Mouse (Mus musculus) lung, embryonic 15.5 days (tissue): ENCODE results near the gene Pla2g5. TPM values are rescaled to one million over a fixed set of nuclear protein-coding genes. Genes with fewer than 3 reads are reported as not detected.

Source experiments
- ATAC-seq: fragments of 200-750 bp; cut with Nextera tagmentation; 2 replicates; pipeline ENCODE4 v1.8.0; 2017; ENCODE audit warnings: moderate number of reproducible peaks, borderline replicate concordance; ENCODE audit not compliant: low FRiP score, low TSS enrichment; ENCODE audit errors: extremely low read depth
- H3K27ac ChIP-seq: fragments of 300-500 bp; sonication (generic); 2 replicates; pipeline ENCODE4 v1.5.1; 2015; ENCODE audit warnings: moderate library complexity, mild to moderate bottlenecking, inconsistent platforms
- H3K27me3 ChIP-seq: fragments of 300-500 bp; sonication (generic); 2 replicates; pipeline ENCODE4 v1.6.1; 2015; ENCODE audit warnings: inconsistent platforms
- H3K36me3 ChIP-seq: fragments of 300-500 bp; sonication (generic); 2 replicates; pipeline ENCODE4 v1.6.1; 2015; ENCODE audit warnings: inconsistent platforms
- H3K4me1 ChIP-seq: fragments of 300-500 bp; sonication (generic); 2 replicates; pipeline ENCODE4 v1.6.1; 2015; ENCODE audit warnings: inconsistent platforms
- H3K4me2 ChIP-seq: fragments of 300-500 bp; sonication (generic); 2 replicates; pipeline ENCODE4 v1.6.1; 2015; ENCODE audit warnings: inconsistent platforms, mild to moderate bottlenecking, moderate library complexity
- H3K4me3 ChIP-seq: fragments of 300-500 bp; sonication (generic); 2 replicates; pipeline ENCODE4 v1.5.1; 2015; ENCODE audit warnings: mild to moderate bottlenecking, inconsistent platforms
- H3K9ac ChIP-seq: fragments of 300-500 bp; sonication (generic); 2 replicates; pipeline ENCODE4 v1.6.1; 2015; ENCODE audit warnings: inconsistent platforms
- H3K9me3 ChIP-seq: fragments of 300-500 bp; sonication (generic); 2 replicates; pipeline ENCODE4 v1.6.1; 2016; ENCODE audit warnings: inconsistent platforms
- WGBS: fragments of 180-500 bp; shearing (Covaris S2); methylation state at CpG from one replicate; pipeline ENCODE4 v1.1.7; 2015; 5-methylcytosine and 5-hydroxymethylcytosine counted together
- polyA plus RNA-seq: library from polyadenylated mRNA; unstranded; fragments of >200 nt; fragmentation: Nextera tagmentation; extraction: Ambion mirVana; gene quantifications from 2 replicates; pipeline ENCODE4 v1.2.1, GENCODE M21; 2015

Pla2g5 gene
- polyA plus RNA-seq, 1 experiment from 2014 or later: 0.50 TPM

DNA sequence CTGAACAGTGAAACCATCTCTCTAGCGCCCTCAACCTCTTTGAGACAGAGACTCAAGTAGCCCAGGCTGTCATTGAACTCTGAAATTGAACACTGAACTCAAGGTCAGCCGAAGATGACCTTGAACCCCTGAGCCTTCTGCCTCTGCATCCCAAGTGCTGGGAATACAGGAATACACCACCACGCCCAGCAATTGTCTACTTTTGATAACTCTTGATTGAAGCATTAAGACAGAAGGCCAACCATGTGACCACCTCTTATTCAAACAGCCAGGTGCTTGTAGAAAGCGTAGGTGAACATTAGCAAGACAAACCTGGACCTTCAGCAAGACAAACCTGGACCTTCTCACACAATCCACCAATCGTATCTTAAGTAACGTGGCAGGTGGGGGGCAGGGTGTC lies 68.9 kb downstream of the Pla2g5 start:
- Histone ChIP-seq H3K36me3 (no peaks in the 10 kb centered on the region), H3K9me3 (no peaks in the 10 kb centered on the region), H3K4me3 (no peak overlapping the region), H3K4me2 (no peak overlapping the region), H3K27ac (no peak overlapping the region), H3K4me1 (peaks cover 19% of the 10 kb centered on the region; the same call in 1 of the 2 replicates), H3K9ac (no peak overlapping the region), H3K27me3 (no peaks in the 10 kb centered on the region)
- WGBS: 90% methylated on average over 6 of the region's 6 CpGs
- ATAC-seq: no peak

GRCm38 (mm10) chr4:138793276-138793675 lies 70.0 kb downstream of the Pla2g5 start:
- H3K9ac ChIP-seq: no peak overlapping the region
- no peaks in the 10 kb centered on the region; the same call in 1 of the 2 replicates for H3K27me3 ChIP-seq
- no peak for ATAC-seq
- peaks cover 19% of the 10 kb centered on the region; the same call in 1 of the 2 replicates for H3K4me1 ChIP-seq
- no peak overlapping the region for H3K4me3 ChIP-seq
- WGBS: 48% methylated on average over 2 of the region's 2 CpGs
- no peaks in the 10 kb centered on the region for H3K9me3 ChIP-seq
- no peaks in the 10 kb centered on the region for H3K36me3 ChIP-seq
- H3K27ac ChIP-seq: no peak overlapping the region
- no peak overlapping the region for H3K4me2 ChIP-seq

GRCm38 (mm10) chr4:138792599-138792998 lies 70.7 kb downstream of the Pla2g5 start:
- no peak for ATAC-seq
- H3K4me1 ChIP-seq: peaks cover 19% of the 10 kb centered on the region; the same call in 1 of the 2 replicates
- no peaks in the 10 kb centered on the region; the same call in 1 of the 2 replicates for H3K27me3 ChIP-seq
- H3K36me3 ChIP-seq: no peaks in the 10 kb centered on the region
- no peak overlapping the region for H3K4me2 ChIP-seq
- WGBS: 15% methylated on average over 9 of the region's 9 CpGs
- no peak overlapping the region for H3K9ac ChIP-seq
- 0 out of 2 replicates have a peak overlapping the region, but pooled peaks have one; percentile 5 for H3K27ac ChIP-seq
- H3K9me3 ChIP-seq: no peaks in the 10 kb centered on the region
- no peak overlapping the region for H3K4me3 ChIP-seq

DNA sequence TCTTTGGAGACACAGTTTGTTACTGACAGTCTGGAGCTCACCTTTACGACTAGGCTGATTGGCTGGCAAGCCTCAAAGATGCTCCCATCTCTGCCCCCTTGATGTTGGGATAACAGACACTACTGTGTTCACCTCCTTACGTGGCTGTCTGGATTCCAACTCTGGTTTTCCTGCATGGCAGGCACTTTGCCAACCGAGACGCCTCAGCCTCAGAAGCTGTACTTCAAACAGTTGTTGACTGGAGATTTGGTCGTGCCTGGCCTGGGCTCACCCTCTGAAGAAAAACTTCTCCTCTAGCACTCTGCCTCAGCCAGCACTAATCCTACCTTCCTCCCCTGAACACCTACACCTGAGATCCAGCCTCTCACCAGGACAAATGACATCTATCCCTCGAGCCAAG lies 71.8 kb downstream of the Pla2g5 start:
- 35% methylated on average over 6 of the region's 6 CpGs for WGBS
- no peak overlapping the region for H3K27ac ChIP-seq
- H3K36me3 ChIP-seq: no peaks in the 10 kb centered on the region

DNA sequence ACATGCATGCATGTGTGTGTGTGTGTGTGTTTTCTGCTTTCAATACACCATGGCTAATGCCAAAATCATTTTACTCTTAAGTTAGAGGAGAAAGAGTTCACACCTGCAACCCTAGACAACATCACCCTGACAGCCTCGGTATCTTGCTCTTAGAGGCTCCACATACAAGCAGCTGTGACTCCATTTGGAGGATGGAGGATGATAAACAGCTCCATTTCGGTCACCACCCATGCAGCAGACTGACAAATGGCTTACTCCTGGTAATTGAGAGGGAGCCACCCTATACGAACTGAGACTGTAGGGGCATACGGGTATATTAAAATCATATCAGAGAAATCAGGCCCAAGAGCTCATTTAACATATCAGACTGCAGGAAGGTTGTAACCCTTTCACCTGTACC lies 74.9 kb downstream of the Pla2g5 start:
- no peak overlapping the region for H3K27ac ChIP-seq
- H3K36me3 ChIP-seq: no peaks in the 10 kb centered on the region
- 69% methylated on average over 4 of the region's 4 CpGs for WGBS
- ATAC-seq: no peak
- no peak overlapping the region for H3K4me3 ChIP-seq
- no peak overlapping the region for H3K9ac ChIP-seq
- H3K9me3 ChIP-seq: no peaks in the 10 kb centered on the region
- H3K4me2 ChIP-seq: no peak overlapping the region
- peaks cover 12% of the 10 kb centered on the region; the same call in 1 of the 2 replicates for H3K4me1 ChIP-seq
- no peaks in the 10 kb centered on the region; the same call in 1 of the 2 replicates for H3K27me3 ChIP-seq

More for the DNA sequence above, 71.8 kb downstream of the Pla2g5 start:
- Histone ChIP-seq H3K4me1 (peaks cover 13% of the 10 kb centered on the region; the same call in 1 of the 2 replicates), H3K4me3 (no peak overlapping the region), H3K4me2 (no peak overlapping the region), H3K9ac (no peak overlapping the region), H3K27me3 (no peaks in the 10 kb centered on the region; the same call in 1 of the 2 replicates), H3K9me3 (no peaks in the 10 kb centered on the region)
- no peak for ATAC-seq

- Histone ChIP-seq H3K9ac (no peak overlapping the region), H3K4me1 (no peaks in the 10 kb centered on the region), H3K4me3 (no peak overlapping the region), H3K36me3 (no peaks in the 10 kb centered on the region), H3K27ac (no peak overlapping the region), H3K9me3 (no peaks in the 10 kb centered on the region), H3K27me3 (no peaks in the 10 kb centered on the region; the same call in 1 of the 2 replicates), H3K4me2 (no peak overlapping the region)
- ATAC-seq: no peak
- WGBS: 38% methylated on average over 4 of the region's 4 CpGs
Measured at GRCm38 (mm10) chr4:138786141-138786540, 77.1 kb downstream of the Pla2g5 start.

- H3K4me3 ChIP-seq: no peak overlapping the region
Measured at GRCm38 (mm10) chr4:138785721-138786120, 77.6 kb downstream of the Pla2g5 start.

DNA sequence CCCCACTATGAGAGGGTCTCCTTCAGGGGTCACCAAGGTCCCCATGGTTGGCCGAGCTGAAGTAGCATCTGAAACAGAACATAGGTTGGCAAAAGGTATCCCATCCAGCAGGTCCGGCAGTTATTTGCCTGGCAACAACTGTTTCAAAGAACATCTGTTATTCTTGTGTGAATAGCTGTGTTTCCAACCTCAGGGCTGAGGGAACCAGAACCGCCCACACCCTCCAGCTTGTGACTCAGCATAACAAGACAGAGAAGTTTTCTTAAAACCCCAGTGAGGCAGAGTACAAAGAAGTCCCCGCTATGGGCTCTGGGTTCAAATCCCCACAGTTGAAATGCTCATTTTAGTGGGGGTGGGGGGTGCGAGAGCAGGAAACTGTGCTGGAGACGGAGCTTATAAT lies 81.2 kb downstream of the Pla2g5 start:
- no peak overlapping the region for H3K4me3 ChIP-seq
- H3K4me2 ChIP-seq: no peak overlapping the region
- no peaks in the 10 kb centered on the region for H3K36me3 ChIP-seq
- no peak overlapping the region for H3K27ac ChIP-seq
- WGBS: 78% methylated on average over 6 of the region's 6 CpGs
- 0 out of 2 replicates have a peak, but pooled peaks cover 3% of the 10 kb centered on the region for H3K27me3 ChIP-seq
- no peak overlapping the region for H3K9ac ChIP-seq
- H3K4me1 ChIP-seq: no peaks in the 10 kb centered on the region
- no peaks in the 10 kb centered on the region for H3K9me3 ChIP-seq
- no peak for ATAC-seq

More at GRCm38 (mm10) chr4:138785721-138786120, 77.6 kb downstream of the Pla2g5 start:
- no peak overlapping the region for H3K9ac ChIP-seq
- H3K27ac ChIP-seq: no peak overlapping the region
- no peaks in the 10 kb centered on the region; the same call in 1 of the 2 replicates for H3K27me3 ChIP-seq
- ATAC-seq: no peak
- no peak overlapping the region for H3K4me2 ChIP-seq
- no peaks in the 10 kb centered on the region for H3K4me1 ChIP-seq
- 54% methylated on average over 4 of the region's 4 CpGs for WGBS
- no peaks in the 10 kb centered on the region for H3K36me3 ChIP-seq
- H3K9me3 ChIP-seq: no peaks in the 10 kb centered on the region

- no peak for ATAC-seq
- H3K4me3 ChIP-seq: no peak overlapping the region
- no peaks in the 10 kb centered on the region for H3K4me1 ChIP-seq
- WGBS: 81% methylated on average over 5 of the region's 5 CpGs
- H3K27ac ChIP-seq: no peak overlapping the region
- no peak overlapping the region for H3K4me2 ChIP-seq
- H3K36me3 ChIP-seq: no peaks in the 10 kb centered on the region
- H3K27me3 ChIP-seq: 0 out of 2 replicates have a peak, but pooled peaks cover 7% of the 10 kb centered on the region
- no peaks in the 10 kb centered on the region for H3K9me3 ChIP-seq
- no peak overlapping the region for H3K9ac ChIP-seq
Measured at GRCm38 (mm10) chr4:138780300-138780699, 83.0 kb downstream of the Pla2g5 start.

- 33% methylated on average over 20 of the region's 20 CpGs for WGBS
- Histone ChIP-seq H3K9me3 (no peaks in the 10 kb centered on the region), H3K4me1 (no peaks in the 10 kb centered on the region), H3K9ac (no peak overlapping the region), H3K27me3 (0 out of 2 replicates have a peak, but pooled peaks cover 7% of the 10 kb centered on the region), H3K4me3 (no peak overlapping the region), H3K4me2 (no peak overlapping the region), H3K27ac (no peak overlapping the region), H3K36me3 (no peaks in the 10 kb centered on the region)
- no peak for ATAC-seq
Measured at GRCm38 (mm10) chr4:138777417-138778407, 85.6 kb downstream of the Pla2g5 start.

DNA sequence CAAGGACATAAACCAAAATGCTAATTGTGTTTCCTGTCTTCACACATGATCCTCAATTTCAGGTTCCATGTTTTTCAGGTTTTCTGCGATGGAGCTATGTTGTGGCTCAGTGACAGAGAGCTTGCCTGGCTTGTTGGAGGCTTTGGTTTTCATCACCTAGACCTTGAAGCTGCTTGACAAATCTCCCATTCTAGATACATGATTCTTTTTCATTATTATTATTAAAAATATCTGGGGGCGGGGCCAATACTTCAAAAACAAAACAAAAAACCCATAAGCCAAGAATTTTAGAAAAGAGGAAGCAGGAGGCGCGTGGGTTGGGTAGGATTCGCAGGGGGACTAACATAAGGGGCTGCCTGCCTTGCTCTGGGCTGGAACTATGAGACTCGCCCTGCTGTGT lies 87.8 kb downstream of the Pla2g5 start, which contains the start of gene Pla2g2d:
Pla2g2d (plus strand) TSS at position 301 of the 400 bp plus-strand sequence.
- peaks cover 9% of the 10 kb centered on the region; the same call in 1 of the 2 replicates for H3K27me3 ChIP-seq
- ATAC-seq: no peak
- 80% methylated on average over 6 of the region's 6 CpGs for WGBS

GRCm38 (mm10) chr4:138772386-138772785 lies 90.9 kb downstream of the Pla2g5 start:
- Histone ChIP-seq H3K4me3 (no peak overlapping the region), H3K9ac (no peak overlapping the region), H3K27me3 (peaks cover 9% of the 10 kb centered on the region; the same call in 1 of the 2 replicates), H3K4me2 (no peak overlapping the region), H3K27ac (no peak overlapping the region), H3K36me3 (no peaks in the 10 kb centered on the region), H3K4me1 (no peaks in the 10 kb centered on the region), H3K9me3 (no peaks in the 10 kb centered on the region)
- WGBS: 72% methylated on average over 5 of the region's 5 CpGs
- no peak for ATAC-seq

More for the DNA sequence above, 87.8 kb downstream of the Pla2g5 start, which contains the start of gene Pla2g2d:
- H3K27ac ChIP-seq: no peak within 1 kb of the TSS
- no peak within 1 kb of the TSS for H3K4me2 ChIP-seq
- no peaks in the 10 kb centered on the region for H3K4me1 ChIP-seq
- no peak within 1 kb of the TSS for H3K9ac ChIP-seq
- H3K4me3 ChIP-seq: no peak within 1 kb of the TSS
- no peaks in the 10 kb centered on the region for H3K9me3 ChIP-seq
- H3K36me3 ChIP-seq: no peaks in the 10 kb centered on the region
